Mouse (Mus musculus) midbrain, embryonic 15.5 days (tissue): Measurements from ENCODE around the gene Ces1e. TPM values are rescaled to one million over a fixed set of nuclear protein-coding genes. Genes with fewer than 3 reads are reported as not detected.

Experiments used
- ATAC-seq: fragments of 200-750 bp; cut with Nextera tagmentation; replicated peaks from 2 replicates; pipeline ENCODE4 v1.8.0; 2017; ENCODE audit warnings: moderate TSS enrichment
- H3K27ac ChIP-seq: fragments of 300-500 bp; sonication (generic); 2 replicates; pipeline ENCODE4 v1.5.1; 2015; ENCODE audit warnings: mild to moderate bottlenecking, inconsistent platforms
- H3K27me3 ChIP-seq: fragments of 300-500 bp; sonication (generic); replicated peaks from 2 replicates; pipeline ENCODE4 v1.6.1; 2015; ENCODE audit warnings: inconsistent platforms
- H3K36me3 ChIP-seq: fragments of 300-500 bp; sonication (generic); replicated peaks from 2 replicates; pipeline ENCODE4 v1.6.1; 2015; ENCODE audit warnings: inconsistent platforms
- H3K4me1 ChIP-seq: fragments of 300-500 bp; sonication (generic); 2 replicates; pipeline ENCODE4 v1.6.1; 2015; ENCODE audit warnings: inconsistent platforms
- H3K4me2 ChIP-seq: fragments of 300-500 bp; sonication (generic); 2 replicates; pipeline ENCODE4 v1.6.1; 2015; ENCODE audit warnings: inconsistent platforms, mild to moderate bottlenecking, moderate library complexity
- H3K4me3 ChIP-seq: fragments of 300-500 bp; sonication (generic); 2 replicates; pipeline ENCODE4 v1.5.1; 2015; ENCODE audit warnings: mild to moderate bottlenecking, inconsistent platforms
- H3K9ac ChIP-seq: fragments of 300-500 bp; sonication (generic); 2 replicates; pipeline ENCODE4 v1.6.1; 2015; ENCODE audit warnings: mild to moderate bottlenecking, inconsistent platforms
- H3K9me3 ChIP-seq: fragments of 300-500 bp; sonication (generic); 2 replicates; pipeline ENCODE4 v1.6.1; 2016; ENCODE audit warnings: inconsistent platforms
- WGBS: fragments of 180-500 bp; shearing (Covaris S2); methylation state at CpG from one replicate; pipeline ENCODE4 v1.1.7; 2015; ENCODE audit warnings: mixed read lengths; 5-methylcytosine and 5-hydroxymethylcytosine counted together
- polyA plus RNA-seq: library from polyadenylated mRNA; unstranded; fragments of >200 nt; fragmentation: Nextera tagmentation; extraction: Ambion mirVana; gene quantifications from 2 replicates; pipeline ENCODE4 v1.2.1, GENCODE M21; 2015

Gene Ces1e
- polyA plus RNA-seq: not detected in 2 replicates

- Histone ChIP-seq H3K4me2 (no peak within 1 kb of the TSS), H3K4me1 (no peaks in the 10 kb centered on the region), H3K4me3 (no peak within 1 kb of the TSS), H3K9me3 (no peaks in the 10 kb centered on the region), H3K27me3 (no peaks in the 10 kb centered on the region), H3K27ac (no peak within 1 kb of the TSS), H3K9ac (no peak within 1 kb of the TSS), H3K36me3 (no peaks in the 10 kb centered on the region)
- no peak for ATAC-seq
Measured at GRCm38 (mm10) chr8:93229446-93229845, at the start of gene Ces1e. Gene Ces1e, minus strand, starts transcription at chr8:93229619.

GRCm38 (mm10) chr8:93278176-93278805 lies 48.9 kb upstream of the Ces1e start:
- 60% methylated on average over 4 of the region's 4 CpGs for WGBS
- no peak for ATAC-seq
- Histone ChIP-seq H3K27ac (no peak overlapping the region), H3K27me3 (no peaks in the 10 kb centered on the region), H3K4me1 (no peaks in the 10 kb centered on the region), H3K9ac (no peak overlapping the region), H3K9me3 (no peaks in the 10 kb centered on the region), H3K4me2 (no peak overlapping the region), H3K36me3 (no peaks in the 10 kb centered on the region), H3K4me3 (no peak overlapping the region)

GRCm38 (mm10) chr8:93274609-93275008 lies 45.2 kb upstream of the Ces1e start:
- WGBS: 91% methylated on average over 4 of the region's 4 CpGs

GRCm38 (mm10) chr8:93273321-93273720 lies 43.9 kb upstream of the Ces1e start:
- WGBS: 87% methylated on average over 3 of the region's 3 CpGs
- Histone ChIP-seq H3K27ac (no peak overlapping the region), H3K9ac (no peak overlapping the region), H3K9me3 (no peaks in the 10 kb centered on the region), H3K27me3 (no peaks in the 10 kb centered on the region), H3K4me3 (no peak overlapping the region), H3K4me2 (no peak overlapping the region), H3K4me1 (no peaks in the 10 kb centered on the region), H3K36me3 (no peaks in the 10 kb centered on the region)
- ATAC-seq: no peak

More at GRCm38 (mm10) chr8:93274609-93275008, 45.2 kb upstream of the Ces1e start:
- H3K4me3 ChIP-seq: no peak overlapping the region
- no peak overlapping the region for H3K9ac ChIP-seq
- H3K4me1 ChIP-seq: no peaks in the 10 kb centered on the region
- H3K36me3 ChIP-seq: no peaks in the 10 kb centered on the region
- H3K27me3 ChIP-seq: no peaks in the 10 kb centered on the region
- no peak for ATAC-seq
- H3K27ac ChIP-seq: no peak overlapping the region
- H3K4me2 ChIP-seq: no peak overlapping the region
- H3K9me3 ChIP-seq: no peaks in the 10 kb centered on the region

- Histone ChIP-seq H3K9me3 (no peaks in the 10 kb centered on the region), H3K9ac (no peak overlapping the region), H3K4me2 (no peak overlapping the region), H3K4me3 (no peak overlapping the region), H3K27ac (no peak overlapping the region), H3K4me1 (no peaks in the 10 kb centered on the region), H3K27me3 (no peaks in the 10 kb centered on the region), H3K36me3 (no peaks in the 10 kb centered on the region)
- 79% methylated on average over 4 of the region's 4 CpGs for WGBS
- ATAC-seq: no peak
Measured at GRCm38 (mm10) chr8:93272686-93273085, 43.3 kb upstream of the Ces1e start.

- WGBS: 77% methylated on average over 2 of the region's 2 CpGs
- no peaks in the 10 kb centered on the region for H3K36me3 ChIP-seq
- H3K27ac ChIP-seq: no peak overlapping the region
- no peaks in the 10 kb centered on the region for H3K4me1 ChIP-seq
- no peak overlapping the region for H3K4me3 ChIP-seq
- H3K9ac ChIP-seq: no peak overlapping the region
- ATAC-seq: no peak
- no peaks in the 10 kb centered on the region for H3K27me3 ChIP-seq
- no peak overlapping the region for H3K4me2 ChIP-seq
- no peaks in the 10 kb centered on the region for H3K9me3 ChIP-seq
Measured at GRCm38 (mm10) chr8:93261436-93261835, 32.0 kb upstream of the Ces1e start.

- no peak overlapping the region for H3K9ac ChIP-seq
- no peak overlapping the region for H3K4me2 ChIP-seq
- H3K27me3 ChIP-seq: no peaks in the 10 kb centered on the region
- H3K4me3 ChIP-seq: no peak overlapping the region
- WGBS: 90% methylated on average over 1 of the region's 1 CpGs
- no peaks in the 10 kb centered on the region for H3K36me3 ChIP-seq
- no peaks in the 10 kb centered on the region for H3K9me3 ChIP-seq
- no peak for ATAC-seq
- no peaks in the 10 kb centered on the region for H3K4me1 ChIP-seq
- no peak overlapping the region for H3K27ac ChIP-seq
Measured at GRCm38 (mm10) chr8:93252400-93252925, 23.0 kb upstream of the Ces1e start.

- H3K9ac ChIP-seq: no peak overlapping the region
- 88% methylated on average over 2 of the region's 2 CpGs for WGBS
- H3K9me3 ChIP-seq: no peaks in the 10 kb centered on the region
- no peaks in the 10 kb centered on the region for H3K27me3 ChIP-seq
- no peaks in the 10 kb centered on the region for H3K36me3 ChIP-seq
- no peak overlapping the region for H3K4me2 ChIP-seq
- ATAC-seq: no peak
- no peaks in the 10 kb centered on the region for H3K4me1 ChIP-seq
- H3K4me3 ChIP-seq: no peak overlapping the region
- no peak overlapping the region for H3K27ac ChIP-seq
Measured at GRCm38 (mm10) chr8:93246057-93246456, 16.6 kb upstream of the Ces1e start.

- Histone ChIP-seq H3K27me3 (no peaks in the 10 kb centered on the region), H3K9ac (no peak overlapping the region), H3K36me3 (no peaks in the 10 kb centered on the region), H3K9me3 (no peaks in the 10 kb centered on the region), H3K4me2 (no peak overlapping the region), H3K4me3 (no peak overlapping the region), H3K4me1 (no peaks in the 10 kb centered on the region), H3K27ac (no peak overlapping the region)
- no peak for ATAC-seq
Measured at GRCm38 (mm10) chr8:93239884-93240283, 10.5 kb upstream of the Ces1e start.

- H3K4me1 ChIP-seq: no peaks in the 10 kb centered on the region
- no peak overlapping the region for H3K9ac ChIP-seq
- no peaks in the 10 kb centered on the region for H3K27me3 ChIP-seq
- no peak overlapping the region for H3K4me3 ChIP-seq
- 79% methylated on average over 1 of the region's 1 CpGs for WGBS
- no peak overlapping the region for H3K27ac ChIP-seq
- ATAC-seq: no peak
- no peak overlapping the region for H3K4me2 ChIP-seq
- no peaks in the 10 kb centered on the region for H3K9me3 ChIP-seq
- H3K36me3 ChIP-seq: no peaks in the 10 kb centered on the region
Measured at GRCm38 (mm10) chr8:93235681-93236080, 6.3 kb upstream of the Ces1e start.

- H3K9ac ChIP-seq: no peak overlapping the region
- H3K4me2 ChIP-seq: no peak overlapping the region
- H3K4me3 ChIP-seq: no peak overlapping the region
- no peaks in the 10 kb centered on the region for H3K9me3 ChIP-seq
- no peaks in the 10 kb centered on the region for H3K27me3 ChIP-seq
- ATAC-seq: no peak
- H3K36me3 ChIP-seq: no peaks in the 10 kb centered on the region
- H3K27ac ChIP-seq: no peak overlapping the region
- WGBS: 98% methylated on average over 1 of the region's 1 CpGs
- H3K4me1 ChIP-seq: no peaks in the 10 kb centered on the region
Measured at GRCm38 (mm10) chr8:93234706-93235105, 5.3 kb upstream of the Ces1e start.

- no peak overlapping the region for H3K27ac ChIP-seq
- WGBS: 89% methylated on average over 6 of the region's 6 CpGs
- ATAC-seq: no peak
- H3K4me1 ChIP-seq: no peaks in the 10 kb centered on the region
- no peak overlapping the region for H3K4me2 ChIP-seq
- H3K27me3 ChIP-seq: no peaks in the 10 kb centered on the region
- no peak overlapping the region for H3K4me3 ChIP-seq
- no peaks in the 10 kb centered on the region for H3K9me3 ChIP-seq
- H3K36me3 ChIP-seq: no peaks in the 10 kb centered on the region
- H3K9ac ChIP-seq: no peak overlapping the region
Measured at GRCm38 (mm10) chr8:93234068-93234467, 4.6 kb upstream of the Ces1e start.

- no peaks in the 10 kb centered on the region for H3K4me1 ChIP-seq
- no peak overlapping the region for H3K4me3 ChIP-seq
- WGBS: 71% methylated on average over 11 of the region's 11 CpGs
- H3K27me3 ChIP-seq: no peaks in the 10 kb centered on the region
- H3K27ac ChIP-seq: no peak overlapping the region
- no peak overlapping the region for H3K9ac ChIP-seq
- no peak overlapping the region for H3K4me2 ChIP-seq
- no peak for ATAC-seq
- no peaks in the 10 kb centered on the region for H3K36me3 ChIP-seq
- H3K9me3 ChIP-seq: no peaks in the 10 kb centered on the region
Measured at GRCm38 (mm10) chr8:93228673-93229370, 597 bp downstream of the Ces1e start.
